Mouse (Mus musculus) heart, embryonic 16.5 days (tissue): ENCODE results near the gene Atp5g2. TPM values are rescaled to one million over a fixed set of nuclear protein-coding genes. Genes with fewer than 3 reads are reported as not detected.
A peak's percentile ranks its signal among the peaks of the same experiment; 100 is the strongest.
"Not testable (repeated sequence)": the region's sequence is repeated elsewhere in the genome, so short reads cannot be mapped to it uniquely, and the experiment has no call there.

Source experiments
- ATAC-seq: fragments of 200-750 bp; cut with Nextera tagmentation; replicated peaks from 2 replicates; pipeline ENCODE4 v1.8.0; 2017; ENCODE audit warnings: moderate number of reproducible peaks; ENCODE audit not compliant: insufficient read depth, low FRiP score; ENCODE audit errors: extremely low read depth
- H3K27ac ChIP-seq: fragments of 300-500 bp; sonication (generic); 2 replicates; pipeline ENCODE4 v1.5.1; 2014; ENCODE audit warnings: mild to moderate bottlenecking, low read length, control low read depth, moderate library complexity
- H3K27me3 ChIP-seq: fragments of 300-500 bp; sonication (generic); 2 replicates; pipeline ENCODE4 v1.6.1; 2014; ENCODE audit warnings: low read length, mixed read lengths; ENCODE audit not compliant: control insufficient read depth, insufficient read depth
- H3K36me3 ChIP-seq: fragments of 300-500 bp; sonication (generic); 2 replicates; pipeline ENCODE4 v1.6.1; 2014; ENCODE audit not compliant: control insufficient read depth, insufficient read depth
- H3K4me1 ChIP-seq: fragments of 300-500 bp; sonication (generic); 2 replicates; pipeline ENCODE4 v1.6.1; 2014; ENCODE audit warnings: low read length, mixed read lengths; ENCODE audit not compliant: control insufficient read depth, insufficient read depth
- H3K4me2 ChIP-seq: fragments of 300-500 bp; sonication (generic); 2 replicates; pipeline ENCODE4 v1.6.1; 2014; ENCODE audit warnings: low read depth, mild to moderate bottlenecking, control low read depth, low read length
- H3K4me3 ChIP-seq: fragments of 300-500 bp; sonication (generic); 2 replicates; pipeline ENCODE4 v1.5.1; 2014; ENCODE audit warnings: mild to moderate bottlenecking, control low read depth, low read length
- H3K9ac ChIP-seq: fragments of 300-500 bp; sonication (generic); 2 replicates; pipeline ENCODE4 v1.6.1; 2014; ENCODE audit warnings: low read length, control low read depth
- H3K9me3 ChIP-seq: fragments of 300-500 bp; sonication (generic); replicated peaks from 2 replicates; pipeline ENCODE4 v1.6.1; 2016; ENCODE audit warnings: low read length; ENCODE audit not compliant: control insufficient read depth
- WGBS: fragments of 180-500 bp; shearing (Covaris S2); extraction: QIAGEN DNeasy Blood & Tissue Kit; methylation state at CpG from one replicate; pipeline ENCODE4 v1.1.7; 2014; 5-methylcytosine and 5-hydroxymethylcytosine counted together
- polyA plus RNA-seq: library from polyadenylated mRNA; unstranded; fragments of >200 nt; fragmentation: Nextera tagmentation; extraction: Ambion mirVana; gene quantifications from 2 replicates; pipeline ENCODE4 v1.2.1, GENCODE M21; 2015

The Atp5g2 gene
- polyA plus RNA-seq, 1 experiment from 2014 or later, result 66.0 TPM

- H3K4me2 ChIP-seq, ATAC-seq, H3K36me3 ChIP-seq, H3K9ac ChIP-seq, H3K4me3 ChIP-seq, H3K27ac ChIP-seq, H3K4me1 ChIP-seq, H3K27me3 ChIP-seq, H3K9me3 ChIP-seq: not testable (repeated sequence)
- WGBS, result 81% methylated on average over 8 of the region's 9 CpGs
These were observed 20.1 kb downstream of the Atp5g2 start for GRCm38 (mm10) chr15:102651928-102652660.

GRCm38 (mm10) chr15:102651107-102651506 lies 21.0 kb downstream of the Atp5g2 start:
- Histone ChIP-seq H3K9ac (no peak overlapping the region), H3K4me1 (peaks cover 2% of the 10 kb centered on the region; the same call in 1 of the 2 replicates), H3K4me2 (no peak overlapping the region), H3K27me3 (no peaks in the 10 kb centered on the region), H3K36me3 (no peaks in the 10 kb centered on the region), H3K27ac (no peak overlapping the region), H3K9me3 (no peaks in the 10 kb centered on the region), H3K4me3 (no peak overlapping the region)
- WGBS, result 79% methylated on average over 3 of the region's 3 CpGs
- ATAC-seq, result no peak

GRCm38 (mm10) chr15:102635817-102636216 lies 36.3 kb downstream of the Atp5g2 start:
- no peak overlapping the region for H3K4me2 ChIP-seq
- 70% methylated on average over 3 of the region's 3 CpGs for WGBS
- no peaks in the 10 kb centered on the region for H3K36me3 ChIP-seq
- H3K27ac ChIP-seq, result no peak overlapping the region
- H3K9ac ChIP-seq, result no peak overlapping the region
- H3K4me1 ChIP-seq, result no peaks in the 10 kb centered on the region
- no peak overlapping the region for H3K4me3 ChIP-seq
- H3K27me3 ChIP-seq, result no peaks in the 10 kb centered on the region
- H3K9me3 ChIP-seq, result no peaks in the 10 kb centered on the region
- ATAC-seq, result no peak

- H3K4me2 ChIP-seq, result no peak overlapping the region
- H3K9me3 ChIP-seq, result no peaks in the 10 kb centered on the region
- ATAC-seq, result no peak
- no peak overlapping the region for H3K4me3 ChIP-seq
- 91% methylated on average over 8 of the region's 8 CpGs for WGBS
- no peaks in the 10 kb centered on the region for H3K27me3 ChIP-seq
- H3K36me3 ChIP-seq, result no peaks in the 10 kb centered on the region
- H3K9ac ChIP-seq, result no peak overlapping the region
- no peak overlapping the region for H3K27ac ChIP-seq
- no peaks in the 10 kb centered on the region for H3K4me1 ChIP-seq
These were observed 37.5 kb downstream of the Atp5g2 start for GRCm38 (mm10) chr15:102634684-102635083.

- Histone ChIP-seq H3K4me2 (peak overlapping the region; percentile 83), H3K4me1 (peaks cover 14% of the 10 kb centered on the region), H3K27me3 (no peaks in the 10 kb centered on the region), H3K9me3 (no peaks in the 10 kb centered on the region), H3K9ac (peak overlapping the region; percentile 90), H3K36me3 (no peaks in the 10 kb centered on the region), H3K4me3 (peak overlapping the region; percentile 77), H3K27ac (peak overlapping the region; percentile 99)
- peak; percentile 11 for ATAC-seq
- under 1% methylated on average over 18 of the region's 18 CpGs for WGBS
These were observed 46.5 kb downstream of the Atp5g2 start for GRCm38 (mm10) chr15:102625687-102626055.

- under 1% methylated on average over 50 of the region's 51 CpGs for WGBS
- Histone ChIP-seq H3K4me2 (peak within 1 kb of the TSS; percentile 92), H3K27me3 (no peaks in the 10 kb centered on the region), H3K4me1 (peaks cover 14% of the 10 kb centered on the region), H3K27ac (peak within 1 kb of the TSS; percentile 99), H3K9ac (peak within 1 kb of the TSS; percentile 90), H3K36me3 (no peaks in the 10 kb centered on the region), H3K4me3 (peak within 1 kb of the TSS; percentile 77), H3K9me3 (no peaks in the 10 kb centered on the region)
- ATAC-seq, result peak; percentile 99
These were observed 47.0 kb downstream of the Atp5g2 start, which contains the start of the genes Gm28047 and Atf7 for GRCm38 (mm10) chr15:102624970-102625686. Gm28047 (minus strand) TSS chr15:102625067. Atf7 (minus strand) TSS chr15:102625464.

GRCm38 (mm10) chr15:102624291-102624969 lies 47.7 kb downstream of the Atp5g2 start:
- no peak for ATAC-seq

GRCm38 (mm10) chr15:102623121-102623520 lies 49.0 kb downstream of the Atp5g2 start:
- H3K9ac ChIP-seq, result no peak overlapping the region

More at GRCm38 (mm10) chr15:102624291-102624969, 47.7 kb downstream of the Atp5g2 start:
- Histone ChIP-seq H3K4me3 (peak overlapping the region; percentile 77), H3K4me1 (peaks cover 14% of the 10 kb centered on the region), H3K27ac (peak overlapping the region; percentile 99), H3K27me3 (no peaks in the 10 kb centered on the region), H3K9me3 (no peaks in the 10 kb centered on the region), H3K4me2 (peak overlapping the region; percentile 92), H3K36me3 (no peaks in the 10 kb centered on the region), H3K9ac (peak overlapping the region; percentile 90)
- 2% methylated on average over 17 of the region's 17 CpGs for WGBS

More at GRCm38 (mm10) chr15:102623121-102623520, 49.0 kb downstream of the Atp5g2 start:
- Histone ChIP-seq H3K4me2 (peak overlapping the region; percentile 53), H3K27ac (no peak overlapping the region), H3K9me3 (no peaks in the 10 kb centered on the region), H3K4me1 (peaks cover 14% of the 10 kb centered on the region), H3K27me3 (no peaks in the 10 kb centered on the region), H3K4me3 (no peak overlapping the region), H3K36me3 (no peaks in the 10 kb centered on the region; the same call in 1 of the 2 replicates)
- WGBS, result 83% methylated on average over 3 of the region's 3 CpGs
- no peak for ATAC-seq
